Mouse (Mus musculus) heart, adult 2 months (tissue): ENCODE results near the gene Hps5.

Experiments used
- EP300 ChIP-seq: fragments of 200-500 bp; IDR thresholded peaks from 2 replicates; pipeline ENCODE4 v1.6.1; 2011; ENCODE audit warnings: low read depth, low read length, control low read depth; ENCODE audit not compliant: insufficient read depth
- POLR2A ChIP-seq: fragments of 200-500 bp; IDR thresholded peaks from 2 replicates; pipeline ENCODE4 v1.6.1; 2011; ENCODE audit warnings: mild to moderate bottlenecking, low read depth, low read length, control low read depth; ENCODE audit not compliant: insufficient read depth

- TF ChIP-seq POLR2A (no peak), EP300 (no peak)
Measured at GRCm38 (mm10) chr7:46715600-46715999, 80.3 kb downstream of the Hps5 start, which contains the start of gene Saa3.
